Mouse (Mus musculus): ENCODE results near the gene Cacybp. TPM values are rescaled to one million over a fixed set of nuclear protein-coding genes. Genes with fewer than 3 reads are reported as not detected.

Gene Cacybp
- polyA plus RNA-seq (2017; shearing (Covaris generic)) = 86.3 TPM

GRCm38 (mm10) chr1:160212703-160213669 is at the start of gene Cacybp:
TSS of gene Cacybp (minus strand) at chr1:160212875.

GRCm38 (mm10) chr1:160194529-160195336 is 17.9 kb downstream of the Cacybp start, which contains the start of gene Mrps14:
TSS of gene Mrps14 (plus strand) at chr1:160195215.

GRCm38 (mm10) chr1:160153480-160153879 is 59.2 kb downstream of the Cacybp start, which contains the start of gene Tnn:
TSS of gene Tnn (minus strand) at chr1:160153580.

Other genes with a start within 250 kb of the Cacybp start
- 410 TPM for gene 4930523C07Rik, start 168.5 kb downstream of the Cacybp start, polyA plus RNA-seq (2017; shearing (Covaris generic))
- gene Tnn, start 59.3 kb downstream of the Cacybp start, polyA plus RNA-seq (2017; shearing (Covaris generic)) = not detected
- 207 TPM for gene Mrps14, start 17.7 kb downstream of the Cacybp start, polyA plus RNA-seq (2017; shearing (Covaris generic))

Measured in CD4-positive, CD25-positive, alpha-beta regulatory T cell, adult 9 weeks (primary cell).